Mouse (Mus musculus) neural tube, embryonic 13.5 days (tissue): ENCODE data around the gene Prkaca. TPM values are rescaled to one million over a fixed set of nuclear protein-coding genes. Genes with fewer than 3 reads are reported as not detected.

Experiments
- ATAC-seq: fragments of 200-750 bp; cut with Nextera tagmentation; 2 replicates; pipeline ENCODE4 v1.8.0; 2017; ENCODE audit warnings: low read depth, mild to moderate bottlenecking, moderate TSS enrichment, moderate library complexity
- H3K27ac ChIP-seq: fragments of 300-500 bp; sonication (generic); replicated peaks from 2 replicates; pipeline ENCODE4 v1.5.1; 2015; ENCODE audit warnings: moderate library complexity, mild to moderate bottlenecking, inconsistent platforms
- H3K27me3 ChIP-seq: fragments of 300-500 bp; sonication (generic); 2 replicates; pipeline ENCODE4 v1.6.1; 2015; ENCODE audit warnings: mild to moderate bottlenecking, inconsistent platforms
- H3K36me3 ChIP-seq: fragments of 300-500 bp; sonication (generic); 2 replicates; pipeline ENCODE4 v1.6.1; 2015; ENCODE audit warnings: mild to moderate bottlenecking, inconsistent platforms
- H3K4me1 ChIP-seq: fragments of 300-500 bp; sonication (generic); replicated peaks from 2 replicates; pipeline ENCODE4 v1.6.1; 2015; ENCODE audit warnings: inconsistent platforms
- H3K4me2 ChIP-seq: fragments of 300-500 bp; sonication (generic); 2 replicates; pipeline ENCODE4 v1.6.1; 2015; ENCODE audit warnings: inconsistent platforms, mild to moderate bottlenecking, moderate library complexity
- H3K4me3 ChIP-seq: fragments of 300-500 bp; sonication (generic); 2 replicates; pipeline ENCODE4 v1.5.1; 2015; ENCODE audit warnings: mild to moderate bottlenecking, inconsistent platforms
- H3K9ac ChIP-seq: fragments of 300-500 bp; sonication (generic); 2 replicates; pipeline ENCODE4 v1.6.1; 2015; ENCODE audit warnings: moderate library complexity, mild to moderate bottlenecking, inconsistent platforms
- H3K9me3 ChIP-seq: fragments of 300-500 bp; sonication (generic); 2 replicates; pipeline ENCODE4 v1.6.1; 2016; ENCODE audit warnings: inconsistent platforms
- WGBS: fragments of 180-500 bp; shearing (Covaris S2); methylation state at CpG from one replicate; pipeline ENCODE4 v1.1.7; 2015; 5-methylcytosine and 5-hydroxymethylcytosine counted together
- polyA plus RNA-seq: library from polyadenylated mRNA; unstranded; fragments of >200 nt; fragmentation: Nextera tagmentation; extraction: Ambion mirVana; gene quantifications from 2 replicates; pipeline ENCODE4 v1.2.1, GENCODE M21; 2015

The Prkaca gene
- polyA plus RNA-seq, 1 experiment from 2014 or later, result 207 TPM

GRCm38 (mm10) chr8:83955106-83955957 lies 17.5 kb upstream of the Prkaca start, which contains the start of the genes Gm10644 and Asf1b:
Gene Gm10644 (minus strand): TSS chr8:83955205.
Gene Asf1b (plus strand): TSS chr8:83955507.
- H3K4me2 ChIP-seq, result peak within 1 kb of the TSS; percentile 94
- peak within 1 kb of the TSS; percentile 59 for H3K4me3 ChIP-seq
- H3K27ac ChIP-seq, result peak within 1 kb of the TSS; percentile 74
- no peaks in the 10 kb centered on the region for H3K27me3 ChIP-seq
- ATAC-seq, result peak; percentile 100
- peak within 1 kb of the TSS; percentile 69 for H3K9ac ChIP-seq
- WGBS, result under 1% methylated on average over 75 of the region's 75 CpGs
- no peaks in the 10 kb centered on the region for H3K9me3 ChIP-seq
- H3K36me3 ChIP-seq, result no peaks in the 10 kb centered on the region
- peaks cover 16% of the 10 kb centered on the region for H3K4me1 ChIP-seq

GRCm38 (mm10) chr8:83955958-83956218 lies 16.9 kb upstream of the Prkaca start:
- Histone ChIP-seq H3K27me3 (no peaks in the 10 kb centered on the region), H3K4me1 (peaks cover 16% of the 10 kb centered on the region), H3K4me3 (peak overlapping the region; percentile 59), H3K36me3 (no peaks in the 10 kb centered on the region), H3K9me3 (no peaks in the 10 kb centered on the region), H3K27ac (no peak overlapping the region), H3K4me2 (peak overlapping the region; percentile 94), H3K9ac (peak overlapping the region; percentile 68)
- under 1% methylated on average over 15 of the region's 15 CpGs for WGBS
- no peak; the same call in 1 of the 2 replicates for ATAC-seq

- Histone ChIP-seq H3K9me3 (no peaks in the 10 kb centered on the region), H3K4me2 (peak overlapping the region; percentile 94), H3K4me1 (peaks cover 16% of the 10 kb centered on the region), H3K27ac (no peak overlapping the region), H3K9ac (no peak overlapping the region), H3K4me3 (peak overlapping the region; percentile 59), H3K27me3 (no peaks in the 10 kb centered on the region), H3K36me3 (no peaks in the 10 kb centered on the region)
- 41% methylated on average over 1 of the region's 1 CpGs for WGBS
- ATAC-seq, result no peak
Measured at GRCm38 (mm10) chr8:83956789-83957188, 16.0 kb upstream of the Prkaca start.

GRCm38 (mm10) chr8:83964015-83964765 lies 8.6 kb upstream of the Prkaca start:
- 93% methylated on average over 5 of the region's 5 CpGs for WGBS
- Histone ChIP-seq H3K4me3 (no peak overlapping the region), H3K9ac (no peak overlapping the region), H3K4me2 (no peak overlapping the region), H3K27ac (no peak overlapping the region), H3K36me3 (peaks cover 6% of the 10 kb centered on the region; the same call in 1 of the 2 replicates), H3K9me3 (no peaks in the 10 kb centered on the region), H3K27me3 (no peaks in the 10 kb centered on the region), H3K4me1 (no peaks in the 10 kb centered on the region)
- ATAC-seq, result no peak

GRCm38 (mm10) chr8:83967701-83968100 lies 5.1 kb upstream of the Prkaca start:
- Histone ChIP-seq H3K4me3 (no peak overlapping the region), H3K4me1 (peaks cover 9% of the 10 kb centered on the region), H3K36me3 (peaks cover 7% of the 10 kb centered on the region; the same call in 1 of the 2 replicates), H3K27ac (no peak overlapping the region), H3K27me3 (no peaks in the 10 kb centered on the region), H3K4me2 (no peak overlapping the region), H3K9me3 (no peaks in the 10 kb centered on the region), H3K9ac (no peak overlapping the region)
- no peak for ATAC-seq
- 94% methylated on average over 7 of the region's 7 CpGs for WGBS

- Histone ChIP-seq H3K4me3 (no peak overlapping the region), H3K9me3 (no peaks in the 10 kb centered on the region), H3K36me3 (peaks cover 7% of the 10 kb centered on the region; the same call in 1 of the 2 replicates), H3K9ac (no peak overlapping the region), H3K4me2 (no peak overlapping the region), H3K27ac (no peak overlapping the region), H3K4me1 (peaks cover 26% of the 10 kb centered on the region), H3K27me3 (no peaks in the 10 kb centered on the region)
- WGBS, result 88% methylated on average over 4 of the region's 4 CpGs
- no peak for ATAC-seq
Measured at GRCm38 (mm10) chr8:83971121-83971520, 1.7 kb upstream of the Prkaca start.

- no peaks in the 10 kb centered on the region for H3K9me3 ChIP-seq
- WGBS, result 70% methylated on average over 6 of the region's 6 CpGs
- no peaks in the 10 kb centered on the region for H3K27me3 ChIP-seq
- peak overlapping the region; percentile 93 for H3K9ac ChIP-seq
- H3K27ac ChIP-seq, result peak overlapping the region; percentile 87
- H3K4me3 ChIP-seq, result peak overlapping the region; percentile 95
- peaks cover 7% of the 10 kb centered on the region; the same call in 1 of the 2 replicates for H3K36me3 ChIP-seq
- H3K4me1 ChIP-seq, result peaks cover 31% of the 10 kb centered on the region
- H3K4me2 ChIP-seq, result peak overlapping the region; percentile 81
- ATAC-seq, result no peak
Measured at GRCm38 (mm10) chr8:83971661-83972060, 1.1 kb upstream of the Prkaca start.

GRCm38 (mm10) chr8:83973161-83974031 lies 603 bp downstream of the Prkaca start:
- H3K4me1 ChIP-seq, result peaks cover 48% of the 10 kb centered on the region
- H3K27ac ChIP-seq, result peak overlapping the region; percentile 84
- peak overlapping the region; percentile 94 for H3K9ac ChIP-seq
- peak overlapping the region; percentile 97 for H3K4me2 ChIP-seq
- H3K27me3 ChIP-seq, result no peaks in the 10 kb centered on the region
- H3K4me3 ChIP-seq, result peak overlapping the region; percentile 95
- ATAC-seq, result peak; percentile 47
- no peaks in the 10 kb centered on the region for H3K9me3 ChIP-seq
- peaks cover 7% of the 10 kb centered on the region; the same call in 1 of the 2 replicates for H3K36me3 ChIP-seq
- 3% methylated on average over 37 of the region's 37 CpGs for WGBS

- Histone ChIP-seq H3K9me3 (no peaks in the 10 kb centered on the region), H3K27me3 (no peaks in the 10 kb centered on the region), H3K4me3 (peak overlapping the region; percentile 95), H3K4me1 (peaks cover 58% of the 10 kb centered on the region), H3K9ac (peak overlapping the region; percentile 94; the same call in 1 of the 2 replicates), H3K36me3 (0 out of 2 replicates have a peak, but pooled peaks cover 1% of the 10 kb centered on the region), H3K27ac (no peak overlapping the region), H3K4me2 (peak overlapping the region; percentile 97)
- ATAC-seq, result no peak
- 84% methylated on average over 4 of the region's 4 CpGs for WGBS
Measured at GRCm38 (mm10) chr8:83974521-83974920, 1.7 kb downstream of the Prkaca start.

- H3K4me2 ChIP-seq, result no peak overlapping the region
- no peak for ATAC-seq
- H3K36me3 ChIP-seq, result peaks cover 16% of the 10 kb centered on the region
- H3K27me3 ChIP-seq, result no peaks in the 10 kb centered on the region
- H3K27ac ChIP-seq, result no peak overlapping the region
- H3K4me1 ChIP-seq, result peaks cover 68% of the 10 kb centered on the region
- no peak overlapping the region for H3K4me3 ChIP-seq
- no peaks in the 10 kb centered on the region for H3K9me3 ChIP-seq
- no peak overlapping the region for H3K9ac ChIP-seq
- 90% methylated on average over 4 of the region's 4 CpGs for WGBS
Measured at GRCm38 (mm10) chr8:83976101-83976630, 3.4 kb downstream of the Prkaca start.

GRCm38 (mm10) chr8:83976779-83977350 lies 4.1 kb downstream of the Prkaca start:
- WGBS, result 85% methylated on average over 5 of the region's 5 CpGs
- H3K27ac ChIP-seq, result no peak overlapping the region
- no peak overlapping the region for H3K4me2 ChIP-seq
- no peak overlapping the region for H3K4me3 ChIP-seq
- peaks cover 23% of the 10 kb centered on the region for H3K36me3 ChIP-seq
- no peaks in the 10 kb centered on the region for H3K9me3 ChIP-seq
- ATAC-seq, result no peak
- H3K27me3 ChIP-seq, result no peaks in the 10 kb centered on the region
- H3K4me1 ChIP-seq, result peaks cover 62% of the 10 kb centered on the region
- 0 out of 2 replicates have a peak overlapping the region, but pooled peaks have one; percentile 12 for H3K9ac ChIP-seq
